Mouse (Mus musculus) C2C12 (cell line): ENCODE data around the gene Lyzl6. TPM values are rescaled to one million over a fixed set of nuclear protein-coding genes. Genes with fewer than 3 reads are reported as not detected.
"Not testable (repeated sequence)": the region's sequence is repeated elsewhere in the genome, so short reads cannot be mapped to it uniquely, and the experiment has no call there.

Experiments
- H3K27me3 ChIP-seq: one replicate; pipeline ENCODE4 v1.6.1; 2011; ENCODE audit not compliant: control insufficient read depth, insufficient read depth, insufficient read length
- H3K36me3 ChIP-seq: one replicate; pipeline ENCODE4 v1.6.1; 2011; ENCODE audit not compliant: control insufficient read depth, insufficient read depth
- H3K4me3 ChIP-seq: one replicate; pipeline ENCODE4 v1.5.1; 2011; ENCODE audit warnings: mild to moderate bottlenecking, control low read depth; ENCODE audit not compliant: poor library complexity, insufficient read depth, severe bottlenecking
- H3K79me2 ChIP-seq: one replicate; pipeline ENCODE4 v1.6.1; 2011; ENCODE audit not compliant: control insufficient read depth, insufficient read depth
- H3K79me3 ChIP-seq: one replicate; pipeline ENCODE4 v1.6.1; 2011; ENCODE audit warnings: low read depth, control low read depth
- H3ac ChIP-seq: one replicate; pipeline ENCODE3; 2011; ENCODE audit warnings: low read depth; ENCODE audit not compliant: control insufficient read depth, insufficient read length
- CEBPB ChIP-seq: IDR thresholded peaks from one replicate; pipeline ENCODE4 v1.6.1; 2011; ENCODE audit warnings: low read depth, mild to moderate bottlenecking, control low read depth, moderate library complexity
- CTCF ChIP-seq: IDR thresholded peaks from one replicate; pipeline ENCODE4 v1.5.1; 2011; ENCODE audit not compliant: control insufficient read depth, insufficient read depth, insufficient read length
- FOSL1 ChIP-seq: IDR thresholded peaks from one replicate; pipeline ENCODE4 v1.8.0; 2011; ENCODE audit warnings: mild to moderate bottlenecking, low read length; ENCODE audit not compliant: poor library complexity, insufficient read depth, severe bottlenecking
- MAX ChIP-seq: IDR thresholded peaks from one replicate; pipeline ENCODE4 v1.6.1; 2011; ENCODE audit warnings: mild to moderate bottlenecking, control low read depth
- MYOD1 ChIP-seq: IDR thresholded peaks from one replicate; pipeline ENCODE4 v1.6.1; 2011; ENCODE audit warnings: low read depth; ENCODE audit not compliant: control insufficient read depth, insufficient read length
- MYOG ChIP-seq: IDR thresholded peaks from one replicate; pipeline ENCODE4 v1.6.1; 2011; ENCODE audit not compliant: control insufficient read depth, insufficient read length; ENCODE audit errors: extremely low read depth
- USF1 ChIP-seq: IDR thresholded peaks from one replicate; pipeline ENCODE4 v1.6.1; 2011; ENCODE audit warnings: low read depth, mild to moderate bottlenecking, control low read depth, moderate library complexity
- long read RNA-seq, 2 experiments: library from polyadenylated mRNA; unstranded; transcript quantifications; one replicate each; pipeline ENCODE4 v2.0.0; 2019 to 2020
- polyA plus RNA-seq: library from polyadenylated mRNA; unstranded; fragments of >200 nt; fragmentation: generic; extraction: Trizol; gene quantifications from one replicate; pipeline ENCODE4 v1.2.1, GENCODE M21; 2012; ENCODE audit warnings: missing spikeins

Gene Lyzl6
- not detected for polyA plus RNA-seq
- long read RNA-seq, experiment 1 = 0 reads
- long read RNA-seq, experiment 2 = 0 reads

DNA sequence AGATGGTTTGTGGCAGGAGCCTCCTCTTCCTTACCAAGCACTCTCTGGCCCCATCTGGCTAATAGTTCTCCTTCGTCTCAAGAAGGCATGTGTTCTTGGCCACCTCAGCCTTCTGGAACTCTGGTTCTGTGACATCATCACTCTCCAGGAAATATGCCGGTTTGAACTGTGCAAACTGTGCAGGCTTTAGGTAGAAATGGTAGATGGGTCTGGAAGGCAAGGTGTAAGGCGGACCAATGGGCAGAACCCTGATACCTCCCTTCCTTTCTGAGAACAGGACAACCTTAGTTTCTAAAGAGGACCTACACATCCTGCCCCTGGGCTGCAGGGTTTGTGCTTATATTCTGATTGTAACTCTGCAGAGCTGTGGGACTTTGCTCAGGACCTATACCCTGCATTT lies at the start of gene Lyzl6:
TSS of gene Lyzl6 (minus strand) at position 101 of the 400 bp plus-strand sequence.
- no peaks in the 10 kb centered on the region for H3K79me2 ChIP-seq

DNA sequence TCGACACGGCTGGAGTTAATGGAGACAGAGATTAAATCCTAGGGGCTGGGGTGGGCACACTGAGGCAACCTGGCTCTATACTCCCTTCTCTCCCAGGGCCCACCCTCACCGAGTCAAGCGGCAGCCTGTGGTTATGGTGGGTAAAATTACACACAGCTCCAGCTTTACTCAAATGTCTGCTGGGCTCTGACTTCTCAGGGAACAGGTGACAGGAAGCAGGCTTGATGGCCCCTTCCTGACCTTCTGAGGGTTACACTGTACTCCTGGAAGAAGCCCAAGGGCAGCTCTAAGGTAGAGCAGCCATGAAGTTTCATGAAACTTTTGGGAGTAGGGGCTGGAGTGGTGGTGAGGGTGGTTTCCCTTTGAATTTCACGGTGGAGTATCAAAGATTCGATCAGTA lies 48.0 kb upstream of the Lyzl6 start:
- H3K4me3 ChIP-seq = no peak overlapping the region
- H3K36me3 ChIP-seq = peaks cover 53% of the 10 kb centered on the region
- no peak for TF ChIP-seq MAX
- TF ChIP-seq MYOD1 = peak; percentile 73
- H3K79me2 ChIP-seq = peaks cover 65% of the 10 kb centered on the region
- H3K79me3 ChIP-seq = peaks cover 36% of the 10 kb centered on the region
- H3ac ChIP-seq = no peak overlapping the region
- no peaks in the 10 kb centered on the region for H3K27me3 ChIP-seq

More for the DNA sequence above, at the start of gene Lyzl6:
- Histone ChIP-seq H3K4me3 (no peak within 1 kb of the TSS), H3K79me3 (no peaks in the 10 kb centered on the region), H3K27me3 (peaks cover 61% of the 10 kb centered on the region), H3ac (no peak within 1 kb of the TSS), H3K36me3 (no peaks in the 10 kb centered on the region)
- TF ChIP-seq MYOD1 (no peak), USF1 (no peak), CEBPB (no peak), CTCF (no peak), MAX (no peak), MYOG (no peak), FOSL1 (no peak)

DNA sequence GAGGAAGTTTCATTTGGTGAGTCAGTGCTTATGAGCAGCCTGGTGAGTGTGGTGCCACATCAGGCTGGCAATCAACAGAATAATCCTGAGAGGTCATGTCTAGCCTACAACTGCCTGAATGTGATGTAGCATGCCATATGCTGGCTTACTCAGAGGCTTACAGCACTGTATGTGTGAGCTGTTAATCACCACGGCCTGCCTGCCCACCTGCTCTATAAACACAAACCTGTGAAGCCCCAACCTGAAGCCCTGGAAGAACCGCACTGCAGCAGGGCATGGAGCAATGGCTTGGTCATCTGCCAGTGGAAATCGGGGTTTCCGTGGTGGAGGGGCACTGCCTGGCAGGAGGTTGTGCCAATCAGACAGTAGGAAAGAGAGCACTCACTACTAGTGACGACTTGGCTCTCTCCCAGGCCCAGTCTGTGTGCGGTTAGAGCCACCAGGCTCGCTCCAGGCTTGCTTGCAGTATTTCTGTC lies 46.6 kb upstream of the Lyzl6 start:
- Histone ChIP-seq H3K79me2 (peaks cover 51% of the 10 kb centered on the region), H3ac (no peak overlapping the region), H3K79me3 (peaks cover 22% of the 10 kb centered on the region), H3K27me3 (no peaks in the 10 kb centered on the region), H3K4me3 (no peak overlapping the region), H3K36me3 (peaks cover 66% of the 10 kb centered on the region)
- TF ChIP-seq USF1 = no peak
- TF ChIP-seq CTCF = no peak
- peak; percentile 35 for TF ChIP-seq CEBPB
- TF ChIP-seq MYOD1 = peak; percentile 95
- no peak for TF ChIP-seq MYOG
- TF ChIP-seq FOSL1 = peak; percentile 70

DNA sequence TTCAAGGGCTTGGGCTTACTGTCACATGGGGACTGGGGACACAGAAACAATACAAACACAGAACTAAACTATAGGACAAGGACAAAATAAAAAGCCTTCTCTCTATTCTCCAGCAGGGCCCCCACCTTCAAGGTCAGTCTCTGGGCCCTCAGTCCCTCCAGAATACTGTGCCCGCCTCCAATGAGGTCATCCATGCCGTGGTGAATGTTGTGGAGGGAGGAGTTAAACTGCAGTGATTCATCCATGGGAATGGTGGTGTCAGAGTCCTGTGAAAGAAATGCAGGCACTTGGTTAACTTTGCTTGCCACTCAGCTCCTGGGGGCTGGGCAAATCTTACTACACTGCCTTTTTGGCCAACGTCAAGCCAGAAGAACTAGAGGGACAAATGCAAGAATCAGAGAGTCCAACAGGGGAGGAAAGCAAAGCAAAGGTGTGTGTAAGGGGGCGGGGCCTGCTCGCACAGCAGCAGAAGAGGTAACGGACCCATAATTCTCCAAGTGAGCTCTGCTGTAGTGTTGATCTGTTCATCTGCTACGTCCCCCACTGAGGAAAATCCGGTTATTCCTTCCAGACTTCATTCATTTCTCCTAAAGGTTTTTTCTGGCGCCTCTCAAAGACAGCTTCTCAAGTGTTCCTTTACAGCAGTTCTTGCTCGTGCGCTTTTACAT lies 45.1 kb upstream of the Lyzl6 start:
- H3K36me3 ChIP-seq = peaks cover 76% of the 10 kb centered on the region

DNA sequence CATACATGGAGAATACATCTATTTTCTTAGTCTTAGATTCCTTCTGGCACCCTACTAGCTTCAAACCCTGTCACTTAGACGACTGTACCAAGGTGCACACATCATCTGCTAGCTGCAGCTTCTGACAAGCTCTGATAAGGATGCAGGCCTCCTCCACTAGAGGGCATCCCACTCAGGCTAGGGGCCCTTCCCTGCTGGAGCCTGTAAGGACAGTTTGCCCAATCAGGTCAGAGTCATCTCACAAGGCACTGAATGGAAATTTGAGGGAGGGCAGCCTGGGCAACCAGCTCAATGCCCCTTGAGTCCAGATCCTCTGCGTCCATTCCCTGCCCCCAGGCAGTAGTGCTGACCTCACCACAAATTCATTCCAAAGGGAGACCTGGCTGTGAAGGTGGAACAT lies 38.4 kb upstream of the Lyzl6 start:
- peaks cover 62% of the 10 kb centered on the region for H3K36me3 ChIP-seq
- TF ChIP-seq CTCF = peak; percentile 38
- not testable (repeated sequence) for H3K27me3 ChIP-seq, H3K4me3 ChIP-seq, H3ac ChIP-seq, H3K79me3 ChIP-seq, H3K79me2 ChIP-seq

More for the DNA sequence above, 45.1 kb upstream of the Lyzl6 start:
- Histone ChIP-seq H3K27me3 (no peaks in the 10 kb centered on the region), H3ac (no peak overlapping the region), H3K79me3 (peaks cover 9% of the 10 kb centered on the region), H3K4me3 (no peak overlapping the region), H3K79me2 (peaks cover 36% of the 10 kb centered on the region)
- no peak for TF ChIP-seq MYOD1
- no peak for TF ChIP-seq MYOG
- TF ChIP-seq MAX = no peak
- TF ChIP-seq CTCF = no peak
- TF ChIP-seq FOSL1 = no peak
- TF ChIP-seq CEBPB = no peak
- no peak for TF ChIP-seq USF1

DNA sequence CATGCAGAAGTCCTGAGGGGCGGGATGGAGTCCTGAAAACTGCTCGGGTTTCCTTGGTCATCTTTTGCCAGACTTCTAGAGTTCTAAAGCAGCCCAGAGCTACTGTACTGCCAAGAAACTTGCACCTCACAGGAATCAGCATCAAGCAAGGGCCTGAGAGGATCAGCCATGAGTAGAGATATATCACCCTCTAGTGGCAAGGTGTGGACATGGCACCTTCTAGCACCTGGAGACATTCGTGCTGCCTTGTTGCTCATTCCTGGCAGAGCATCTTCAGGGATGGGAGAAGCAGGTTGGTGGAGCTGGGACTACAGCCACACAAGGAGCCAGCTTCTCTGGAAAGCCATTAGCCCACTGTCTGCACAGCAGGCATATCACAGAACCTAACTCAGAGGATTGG lies 36.9 kb upstream of the Lyzl6 start:
- Histone ChIP-seq H3K36me3 (peaks cover 48% of the 10 kb centered on the region), H3ac (no peak overlapping the region), H3K27me3 (no peaks in the 10 kb centered on the region), H3K4me3 (no peak overlapping the region), H3K79me3 (no peaks in the 10 kb centered on the region), H3K79me2 (no peaks in the 10 kb centered on the region)
- TF ChIP-seq CTCF (peak; percentile 47), CEBPB (no peak)
